Mouse (Mus musculus) cerebellum, adult 2 months (tissue): ENCODE results near the gene Sat2. TPM values are rescaled to one million over a fixed set of nuclear protein-coding genes. Genes with fewer than 3 reads are reported as not detected.
"Not testable (repeated sequence)": the region's sequence is repeated elsewhere in the genome, so short reads cannot be mapped to it uniquely, and the experiment has no call there.

Experiments
- DNase-seq, 2 experiments: peaks; one replicate each; pipeline ENCODE4 v3.0.0; 2021
- H3K27ac ChIP-seq: fragments of 200-500 bp; 2 replicates; pipeline ENCODE4 v1.5.1; 2012; ENCODE audit warnings: low read length, control low read depth, inconsistent platforms; ENCODE audit not compliant: insufficient read depth
- H3K27me3 ChIP-seq: fragments of 200-500 bp; 2 replicates; pipeline ENCODE4 v1.6.1; 2012; ENCODE audit warnings: inconsistent platforms, mild to moderate bottlenecking, low read length, moderate library complexity; ENCODE audit not compliant: control insufficient read depth, insufficient read depth
- H3K4me1 ChIP-seq: fragments of 200-500 bp; 2 replicates; pipeline ENCODE4 v1.6.1; 2011; ENCODE audit warnings: low read length; ENCODE audit not compliant: control insufficient read depth, insufficient read depth
- H3K4me3 ChIP-seq: fragments of 200-500 bp; replicated peaks from 2 replicates; pipeline ENCODE3; 2011; ENCODE audit warnings: mild to moderate bottlenecking, low read depth, low read length, control low read depth; ENCODE audit not compliant: insufficient read depth
- CTCF ChIP-seq: fragments of 200-500 bp; IDR thresholded peaks from 2 replicates; pipeline ENCODE4 v1.5.1; 2011; ENCODE audit warnings: low read depth, mild to moderate bottlenecking, control low read depth, low read length, moderate library complexity, borderline replicate concordance; ENCODE audit not compliant: insufficient read depth
- POLR2A ChIP-seq: fragments of 200-500 bp; IDR thresholded peaks from 2 replicates; pipeline ENCODE4 v1.6.1; 2011; ENCODE audit warnings: low read length, control low read depth, borderline replicate concordance; ENCODE audit not compliant: insufficient read depth
- WGBS: fragments of 180-500 bp; shearing (Covaris S2); methylation state at CpG from one replicate; pipeline ENCODE4 v1.1.7; 2018; 5-methylcytosine and 5-hydroxymethylcytosine counted together
- polyA plus RNA-seq: library from polyadenylated mRNA; depleted of rRNA; stranded (reverse); fragments of >200 nt; gene quantifications from 2 replicates; pipeline ENCODE4 v1.2.3, GENCODE M21; 2012

Sat2 gene
- polyA plus RNA-seq, 1 experiment, result 32.4 TPM

DNA sequence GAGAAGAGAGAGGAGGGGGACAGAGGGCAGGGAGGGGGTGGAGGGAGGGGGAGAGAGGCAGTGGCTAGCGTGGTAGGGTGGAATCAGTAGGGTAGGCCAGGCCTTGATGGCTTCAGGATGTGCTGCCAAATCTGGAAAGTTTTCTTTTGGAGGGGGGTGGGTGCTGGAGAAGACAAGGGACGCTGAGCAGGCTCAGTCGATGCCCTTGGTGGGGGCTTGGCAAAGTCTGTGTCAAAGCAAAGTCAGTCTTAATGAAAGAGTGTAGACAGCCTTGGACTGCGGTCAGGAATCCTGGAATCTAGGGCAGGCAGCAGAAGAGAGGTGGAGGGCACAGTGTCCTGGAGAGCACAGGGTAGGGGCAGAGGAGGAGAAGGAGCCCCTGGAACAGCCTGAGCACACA lies 10.9 kb upstream of the Sat2 start:
- TF ChIP-seq CTCF (no peak), POLR2A (no peak)
- DNase-seq, result peak; percentile 24 to 59
- no peak overlapping the region for H3K27ac ChIP-seq
- H3K4me1 ChIP-seq, result 0 out of 2 replicates have a peak, but pooled peaks cover 3% of the 10 kb centered on the region
- WGBS, result 33% methylated on average over 4 of the region's 4 CpGs
- H3K27me3 ChIP-seq, result no peaks in the 10 kb centered on the region
- H3K4me3 ChIP-seq, result no peak overlapping the region

DNA sequence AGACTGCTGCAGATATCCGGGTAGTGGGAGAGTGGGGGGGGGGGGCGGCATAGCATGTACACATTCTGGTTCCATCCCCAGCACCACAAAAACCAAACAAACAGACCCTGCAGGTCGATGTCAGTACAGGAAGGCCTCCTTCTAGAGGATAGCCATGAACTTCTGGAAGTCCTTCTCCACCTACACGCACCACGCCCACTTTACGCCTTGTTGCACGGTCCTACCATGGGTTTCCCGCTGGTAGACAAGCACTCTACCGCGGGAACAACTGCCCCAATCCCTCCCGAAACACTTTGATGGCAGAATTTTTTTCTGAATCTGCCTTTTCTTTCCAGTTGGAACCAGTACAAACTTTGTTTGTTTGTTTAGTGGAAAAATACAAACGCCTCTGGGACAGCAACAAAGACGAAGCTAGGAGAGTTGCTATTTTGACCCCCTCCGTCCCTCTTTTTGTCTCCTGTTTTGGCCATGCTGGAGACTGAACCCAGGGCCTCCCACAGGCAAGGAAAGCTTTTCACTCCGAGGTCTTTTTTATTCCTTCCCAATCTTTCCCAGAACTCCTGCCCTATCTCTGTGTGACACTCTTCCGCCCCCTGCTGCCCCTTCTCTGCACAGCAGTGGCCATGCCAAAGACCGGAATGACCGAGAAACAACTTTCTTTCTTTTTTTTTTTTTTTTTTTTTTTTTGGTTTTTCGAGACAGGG lies 8.1 kb upstream of the Sat2 start:
- WGBS, result 8% methylated on average over 19 of the region's 19 CpGs
- TF ChIP-seq POLR2A (no peak), CTCF (peak; percentile 84)
- no peak overlapping the region for H3K27ac ChIP-seq

DNA sequence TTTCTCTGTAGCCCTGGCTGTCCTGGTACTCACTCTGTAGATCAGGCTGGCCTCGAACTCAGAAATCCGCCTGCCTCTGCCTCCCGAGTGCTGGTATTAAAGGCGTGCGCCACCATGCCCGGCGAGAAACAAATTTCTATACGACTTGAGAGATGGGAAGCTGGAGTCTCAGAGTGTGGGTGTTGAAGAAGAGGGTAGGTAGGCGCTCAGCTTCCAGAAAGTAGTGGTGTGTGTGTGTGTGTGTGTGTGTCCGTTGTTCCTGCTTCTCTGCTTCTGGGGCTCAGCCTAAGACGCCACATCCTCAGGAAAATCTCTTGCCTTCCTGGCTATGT lies 7.6 kb upstream of the Sat2 start:
- H3K4me3 ChIP-seq, H3K27me3 ChIP-seq, DNase-seq, H3K4me1 ChIP-seq, H3K27ac ChIP-seq: not testable (repeated sequence)
- 48% methylated on average over 11 of the region's 11 CpGs for WGBS

More for the DNA sequence above, 8.1 kb upstream of the Sat2 start:
- Histone ChIP-seq H3K4me3 (no peak overlapping the region), H3K27me3 (no peaks in the 10 kb centered on the region), H3K4me1 (0 out of 2 replicates have a peak, but pooled peaks cover 3% of the 10 kb centered on the region)
- DNase-seq, result peak; percentile 80 to 88

DNA sequence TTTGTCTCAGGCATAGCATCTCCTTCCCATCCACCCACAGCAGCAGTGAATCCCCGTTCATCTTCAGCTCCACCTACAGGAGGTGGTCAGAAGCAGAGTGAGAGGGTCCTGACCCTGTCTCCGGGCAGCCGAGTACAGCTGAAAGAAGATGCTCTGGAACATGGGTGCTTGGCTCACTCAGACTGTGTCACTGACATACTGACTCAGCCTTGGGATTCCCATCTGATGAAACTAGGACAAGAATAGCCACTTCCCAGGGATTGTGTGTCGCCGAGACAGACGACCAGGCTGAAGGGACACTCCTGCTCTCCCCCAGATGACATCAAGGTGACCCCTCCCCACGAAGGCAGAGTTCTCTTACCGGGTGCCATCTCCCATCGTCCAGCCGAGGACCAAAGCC lies 5.0 kb upstream of the Sat2 start:
- Histone ChIP-seq H3K27me3 (no peaks in the 10 kb centered on the region), H3K4me3 (no peak overlapping the region), H3K27ac (no peak overlapping the region), H3K4me1 (0 out of 2 replicates have a peak, but pooled peaks cover 3% of the 10 kb centered on the region)
- 39% methylated on average over 10 of the region's 10 CpGs for WGBS
- TF ChIP-seq POLR2A, result no peak
- no peak for TF ChIP-seq CTCF
- no peak for DNase-seq

DNA sequence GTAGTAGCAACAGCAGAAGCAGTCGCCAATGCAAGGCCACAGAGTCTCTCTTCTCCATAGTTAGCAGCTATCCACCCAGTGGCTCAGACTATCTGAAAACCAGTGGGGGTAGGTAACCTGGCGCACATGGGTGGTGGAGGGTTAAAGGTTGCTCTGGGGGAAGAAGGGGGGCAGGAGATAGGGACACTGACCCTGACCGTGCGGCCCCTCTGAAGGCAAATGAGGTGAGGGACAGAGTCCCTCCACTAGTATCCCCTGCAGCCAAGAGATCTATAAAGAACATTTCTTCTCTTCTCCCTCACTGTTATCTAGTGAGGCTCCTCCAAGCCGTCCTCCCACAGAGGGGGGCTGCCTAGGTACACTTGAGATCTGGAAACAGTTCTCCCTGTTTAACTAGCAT lies 4.0 kb upstream of the Sat2 start, which contains the start of gene Shbg:
TSS of gene Shbg (minus strand) at position 101 of the 400 bp plus-strand sequence.
- WGBS, result 72% methylated on average over 5 of the region's 5 CpGs
- no peak for DNase-seq
- TF ChIP-seq POLR2A (no peak), CTCF (no peak)
- no peak within 1 kb of the TSS for H3K4me3 ChIP-seq
- H3K27me3 ChIP-seq, result no peaks in the 10 kb centered on the region
- no peak within 1 kb of the TSS for H3K27ac ChIP-seq
- 0 out of 2 replicates have a peak, but pooled peaks cover 3% of the 10 kb centered on the region for H3K4me1 ChIP-seq

DNA sequence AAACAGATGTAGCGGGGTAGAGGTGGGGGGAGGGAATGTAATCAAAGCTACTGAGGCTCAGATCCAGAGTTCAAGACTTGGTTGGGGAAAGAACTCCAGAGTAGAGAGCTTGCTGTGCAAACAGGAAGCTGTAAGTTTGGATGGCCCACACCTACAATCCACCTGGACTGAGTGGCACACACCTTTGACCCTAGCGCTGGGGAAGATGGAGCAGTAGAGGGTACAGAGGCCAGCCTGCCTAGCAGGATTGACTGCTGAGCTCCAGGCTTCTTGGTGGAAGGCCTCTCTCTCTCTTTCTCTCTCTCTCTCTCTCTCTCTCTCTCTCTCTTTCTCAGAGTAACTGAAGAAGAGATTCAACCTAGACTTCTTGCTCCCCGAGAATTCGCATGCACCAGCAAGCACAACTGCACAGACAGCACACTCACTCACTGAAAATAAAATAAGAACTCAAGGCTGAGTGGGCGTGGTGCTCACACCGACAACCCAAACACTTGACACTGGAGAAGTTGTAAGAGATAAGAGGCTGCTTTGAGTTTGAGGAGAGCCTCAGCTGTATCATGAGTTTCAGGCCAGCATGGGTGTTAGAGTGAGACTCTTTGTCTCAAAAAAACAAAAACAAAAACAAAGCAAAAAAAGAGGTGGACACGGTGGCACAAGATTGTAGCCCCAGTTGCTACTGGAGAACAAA lies 1.3 kb upstream of the Sat2 start:
- no peak for DNase-seq
- H3K4me1 ChIP-seq, result peaks cover 9% of the 10 kb centered on the region; the same call in 1 of the 2 replicates
- no peaks in the 10 kb centered on the region for H3K27me3 ChIP-seq
- no peak overlapping the region for H3K4me3 ChIP-seq
- 88% methylated on average over 7 of the region's 7 CpGs for WGBS
- H3K27ac ChIP-seq, result no peak overlapping the region
- TF ChIP-seq POLR2A (no peak), CTCF (no peak)

DNA sequence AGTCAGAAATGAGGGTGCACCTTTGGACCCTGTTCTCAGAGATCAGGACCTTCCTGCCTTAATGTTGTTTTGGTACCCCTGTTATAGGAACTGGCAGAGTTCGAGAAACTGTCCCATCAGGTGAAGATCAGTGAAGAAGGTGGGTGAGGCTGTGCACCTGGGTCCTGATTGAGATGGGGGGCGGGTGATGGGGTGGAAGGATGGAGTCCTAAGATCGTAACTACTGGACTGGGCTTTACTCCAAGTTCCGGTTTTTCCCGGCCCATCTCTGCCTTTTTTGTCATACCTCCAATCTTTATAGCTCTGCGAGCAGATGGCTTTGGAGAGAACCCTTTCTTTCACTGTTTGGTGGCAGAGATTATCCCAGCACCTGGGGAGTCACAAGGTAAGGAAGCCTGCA lies 582 bp downstream of the Sat2 start:
- H3K27ac ChIP-seq, result peak overlapping the region; percentile 77

DNA sequence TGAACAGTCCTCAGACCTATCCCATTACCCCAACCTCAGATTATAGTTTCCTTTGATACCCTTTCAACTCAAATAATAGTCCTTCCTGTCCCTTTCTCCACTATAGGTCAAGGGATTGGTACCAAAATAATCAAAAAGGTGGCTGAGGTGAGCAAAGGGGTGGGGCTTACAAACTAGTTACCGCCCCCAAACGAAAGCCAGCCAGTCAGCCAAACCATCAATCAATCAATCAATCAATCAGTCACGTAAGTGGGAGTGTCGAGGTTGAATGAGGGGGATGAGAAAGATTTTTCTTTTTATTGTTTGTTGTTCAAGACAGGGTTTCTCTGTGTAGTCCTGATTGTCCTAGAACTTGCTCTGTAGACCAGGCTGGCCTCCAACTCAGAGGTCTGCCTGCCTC lies 1.2 kb downstream of the Sat2 start:
- TF ChIP-seq CTCF (no peak), POLR2A (no peak)
- peak overlapping the region; percentile 97 for H3K4me3 ChIP-seq
- H3K27me3 ChIP-seq, result no peaks in the 10 kb centered on the region
- 64% methylated on average over 4 of the region's 4 CpGs for WGBS
- DNase-seq, result no peak
- H3K27ac ChIP-seq, result peak overlapping the region; percentile 77
- peaks cover 9% of the 10 kb centered on the region; the same call in 1 of the 2 replicates for H3K4me1 ChIP-seq

More for the DNA sequence above, 582 bp downstream of the Sat2 start:
- Histone ChIP-seq H3K4me3 (peak overlapping the region; percentile 97), H3K27me3 (no peaks in the 10 kb centered on the region), H3K4me1 (peaks cover 9% of the 10 kb centered on the region; the same call in 1 of the 2 replicates)
- TF ChIP-seq POLR2A, result no peak
- TF ChIP-seq CTCF, result no peak
- WGBS, result 3% methylated on average over 6 of the region's 6 CpGs
- peak; percentile 63 to 74 for DNase-seq

DNA sequence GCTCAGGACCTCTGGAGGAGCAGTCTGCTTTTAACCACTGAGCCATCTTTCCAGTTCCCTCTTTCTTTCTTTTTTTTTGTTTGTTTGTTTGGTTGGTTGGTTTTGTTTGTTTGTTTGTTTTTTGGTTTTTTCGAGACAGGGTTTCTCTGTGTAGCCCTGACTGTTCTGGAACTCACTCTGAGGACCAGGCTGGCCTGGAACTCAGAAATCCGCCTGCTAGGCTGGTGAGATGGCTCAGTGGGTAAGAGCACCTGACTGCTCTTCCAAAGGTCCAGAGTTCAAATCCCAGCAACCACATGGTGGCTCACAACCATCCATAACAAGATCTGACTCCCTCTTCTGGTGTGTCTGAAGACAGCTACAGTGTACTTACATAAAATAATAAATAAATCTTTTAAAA lies 2.5 kb downstream of the Sat2 start:
- not testable (repeated sequence) for H3K4me1 ChIP-seq, DNase-seq, H3K4me3 ChIP-seq, H3K27me3 ChIP-seq, H3K27ac ChIP-seq
- WGBS, result 76% methylated on average over 2 of the region's 2 CpGs
